Mouse (Mus musculus): ENCODE results near the gene Amotl1. TPM values are rescaled to one million over a fixed set of nuclear protein-coding genes. Genes with fewer than 3 reads are reported as not detected.

The Amotl1 gene
- total RNA-seq, 2 experiments from 2014 or later, result 11.8 to 15.8 TPM

DNA sequence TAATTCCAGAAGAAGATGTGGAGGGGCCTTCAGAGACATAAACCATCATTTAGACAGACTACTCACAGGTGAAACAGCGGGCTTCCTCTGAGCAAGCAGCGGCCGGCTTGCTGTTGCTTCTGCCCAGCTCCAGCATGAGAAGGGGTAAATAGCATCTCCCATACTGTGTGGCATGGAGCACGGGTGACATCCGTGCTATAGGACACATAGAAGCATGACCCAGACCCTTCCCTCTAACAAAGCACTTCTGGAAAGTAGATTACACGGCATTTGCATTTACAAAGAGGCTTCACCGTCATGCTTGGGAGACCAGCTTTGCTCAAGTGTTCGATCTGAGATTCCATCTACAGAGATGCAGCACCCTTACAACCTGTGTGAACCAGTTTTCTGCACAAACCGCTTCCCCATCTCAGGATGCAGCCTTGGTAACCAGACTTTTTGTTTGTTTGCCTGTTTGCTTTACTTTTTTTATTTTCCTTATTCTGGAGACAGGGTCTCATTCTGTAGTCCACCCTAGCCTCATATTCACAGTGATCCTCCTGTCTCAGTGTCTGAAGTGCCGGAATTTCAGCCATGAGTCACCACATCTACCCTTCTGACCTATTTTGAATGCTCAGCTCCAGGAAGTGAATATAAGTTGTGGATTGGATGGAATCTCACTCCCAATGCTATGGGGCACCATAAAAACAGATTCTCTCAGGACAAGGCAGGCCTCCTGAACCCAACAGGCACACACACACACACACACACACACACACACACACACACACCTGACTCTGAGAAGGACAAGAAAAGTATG, 12.3 kb downstream of the Amotl1 start:
- DNase-seq (ENCODE audit: low spot score in 2 of 2), result no peak
- no peak for TF ChIP-seq CTCF (conservative IDR thresholded peaks at IDR 0.05)
- Histone ChIP-seq H3K27ac (no peak overlapping the region), H3K4me3 (no peak overlapping the region)

DNA sequence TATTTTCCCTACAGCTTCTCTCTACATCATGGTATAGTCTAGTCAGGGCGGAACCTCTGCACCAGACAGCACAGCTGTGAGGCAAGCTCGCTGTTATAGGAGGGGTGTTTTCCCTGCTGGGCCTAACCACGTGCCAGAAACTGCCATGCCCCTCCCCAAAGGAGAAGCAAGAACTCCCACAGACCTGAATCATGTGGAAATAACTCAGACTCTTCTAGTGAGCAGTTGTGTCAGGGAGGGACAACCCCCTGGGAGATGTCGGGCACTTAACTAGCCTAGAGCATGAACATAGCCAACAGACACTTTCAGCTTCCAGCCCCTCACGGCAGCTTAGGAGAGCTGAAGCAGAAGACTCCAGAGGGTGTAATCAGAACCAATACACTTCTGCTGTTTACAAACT, 13.1 kb downstream of the Amotl1 start:
- no peak for DNase-seq (ENCODE audit: low spot score in 2 of 2)
- Histone ChIP-seq H3K4me3 (no peak overlapping the region), H3K27ac (no peak overlapping the region)
- no peak for TF ChIP-seq CTCF (conservative IDR thresholded peaks at IDR 0.05)

DNA sequence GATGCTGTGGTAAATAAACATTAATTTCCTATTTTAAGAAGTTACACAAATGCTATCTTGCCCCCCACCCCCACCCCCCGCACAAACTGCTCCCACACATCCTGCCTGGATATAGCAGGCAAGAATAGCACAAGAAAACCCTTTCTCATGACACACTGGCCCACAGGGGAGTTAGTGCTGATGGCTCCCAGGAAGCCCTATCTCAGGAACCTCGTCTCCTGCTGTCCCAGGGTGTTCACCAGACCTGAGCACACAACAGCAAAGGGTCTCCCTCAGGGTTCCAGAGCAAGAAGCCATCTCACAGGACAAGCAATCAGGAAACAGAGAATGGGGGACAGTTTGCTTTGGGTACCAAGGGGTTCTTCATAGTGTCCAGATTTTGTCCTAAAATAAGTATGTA, 17.3 kb downstream of the Amotl1 start:
- Histone ChIP-seq H3K27ac (no peak overlapping the region), H3K4me3 (no peak overlapping the region)
- no peak for DNase-seq (ENCODE audit: low spot score in 2 of 2)
- TF ChIP-seq CTCF (conservative IDR thresholded peaks at IDR 0.05), result no peak

DNA sequence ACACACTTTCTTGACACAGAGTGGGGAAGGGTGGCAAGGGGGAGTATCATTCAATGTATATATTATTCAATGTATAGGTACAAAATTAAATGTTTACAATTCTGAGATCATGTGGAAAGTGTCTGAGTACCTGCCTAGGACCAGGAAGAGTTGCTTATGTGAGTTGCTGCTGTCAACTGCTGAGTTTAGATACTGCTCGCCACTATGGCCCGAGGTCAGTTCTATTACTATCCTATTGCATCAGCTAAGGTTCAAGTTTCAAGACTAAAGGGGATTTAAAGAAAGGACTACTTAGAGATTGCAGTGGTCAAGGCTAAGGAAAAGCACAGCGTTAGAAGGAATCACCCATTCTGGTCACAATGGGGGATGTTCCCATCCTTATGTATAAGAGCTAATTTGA, 18.9 kb downstream of the Amotl1 start:
- Histone ChIP-seq H3K27ac (no peak overlapping the region), H3K4me3 (no peak overlapping the region)
- DNase-seq (ENCODE audit: low spot score in 2 of 2), result no peak
- no peak for TF ChIP-seq CTCF (conservative IDR thresholded peaks at IDR 0.05)

DNA sequence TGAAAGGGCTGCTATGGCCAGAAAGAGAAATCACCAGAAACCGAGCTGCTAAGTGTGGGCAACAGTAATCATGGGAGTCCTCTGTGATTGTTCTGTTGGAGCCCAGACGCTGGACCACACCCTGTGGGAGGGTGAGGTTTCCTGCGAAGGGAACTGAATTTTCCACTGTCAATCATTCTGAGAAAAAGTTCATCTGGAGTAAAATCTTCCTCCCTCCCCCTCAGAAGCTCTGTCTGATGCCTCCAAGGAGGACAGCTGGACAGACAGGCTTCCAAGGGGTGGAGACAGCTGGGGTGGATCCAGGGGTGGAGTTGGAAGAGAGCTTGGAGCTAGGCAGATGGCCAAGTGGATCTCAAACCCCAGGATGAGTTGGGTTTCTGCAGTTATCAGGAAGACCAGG, 19.8 kb downstream of the Amotl1 start:
- Histone ChIP-seq H3K4me3 (no peak overlapping the region), H3K27ac (no peak overlapping the region)
- no peak for TF ChIP-seq CTCF (conservative IDR thresholded peaks at IDR 0.05)
- no peak for DNase-seq (ENCODE audit: low spot score in 2 of 2)

DNA sequence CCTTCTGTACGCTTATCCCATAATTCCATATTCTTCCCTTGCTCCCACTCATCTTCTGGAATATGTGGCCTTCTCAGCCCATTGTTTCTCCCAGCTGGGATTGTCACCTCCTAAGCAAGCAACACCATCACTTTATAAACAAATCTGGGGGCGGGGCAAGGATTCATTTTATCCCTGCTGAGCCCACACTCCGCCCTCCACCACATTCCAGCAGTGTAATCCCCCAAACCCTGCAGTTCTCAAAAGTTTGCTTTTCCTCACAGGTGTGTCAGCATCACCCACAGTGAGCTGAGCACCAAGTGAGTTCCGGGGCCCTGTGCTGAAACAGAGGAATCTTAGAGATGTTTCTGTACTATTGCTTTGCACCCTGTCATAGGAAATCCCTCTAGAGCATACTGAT, 20.9 kb downstream of the Amotl1 start:
- no peak for TF ChIP-seq CTCF (conservative IDR thresholded peaks at IDR 0.05)
- no peak for DNase-seq (ENCODE audit: low spot score in 2 of 2)
- Histone ChIP-seq H3K4me3 (no peak overlapping the region), H3K27ac (no peak overlapping the region)

DNA sequence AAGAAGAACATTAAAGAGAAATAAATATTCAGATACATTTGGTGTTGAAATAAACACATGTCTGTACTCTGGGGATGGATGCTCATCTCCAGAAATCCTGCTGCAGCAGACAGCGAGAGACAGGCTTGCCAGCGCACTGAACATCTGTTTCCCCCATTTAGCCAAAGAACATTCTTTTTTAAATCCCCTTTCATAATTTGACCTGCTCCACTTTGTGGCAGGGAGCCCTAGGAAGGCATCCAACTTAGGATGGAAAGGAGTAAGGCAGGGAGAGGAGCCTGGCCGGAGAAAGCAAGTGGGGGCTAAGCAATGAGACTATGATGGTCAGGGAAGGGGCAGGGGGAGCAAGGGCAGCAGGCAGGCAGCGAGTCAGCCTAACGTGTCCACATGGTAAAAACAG, 21.6 kb downstream of the Amotl1 start:
- no peak for DNase-seq (ENCODE audit: low spot score in 2 of 2)
- no peak for TF ChIP-seq CTCF (conservative IDR thresholded peaks at IDR 0.05)

DNA sequence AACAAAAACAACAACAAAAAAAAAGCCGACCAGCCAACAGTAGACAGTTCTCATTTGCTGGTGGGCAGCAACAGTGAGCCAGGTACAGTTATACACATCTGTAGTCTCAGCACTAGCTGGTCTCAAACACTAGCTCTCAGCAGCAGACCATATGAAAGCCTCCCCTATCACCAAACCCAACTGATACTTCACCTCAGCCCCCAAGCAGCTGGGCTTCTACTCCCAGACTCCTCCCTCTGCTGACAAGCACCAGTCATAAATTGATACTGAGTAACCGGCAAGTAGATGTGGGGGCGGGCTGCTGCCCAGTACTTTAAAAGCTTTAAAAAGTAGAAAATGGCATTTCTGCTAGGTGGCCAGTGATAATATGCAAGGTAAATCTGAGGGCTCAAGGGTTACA, 22.0 kb downstream of the Amotl1 start:
- no peak for TF ChIP-seq CTCF (conservative IDR thresholded peaks at IDR 0.05)
- H3K4me3 ChIP-seq, result no peak overlapping the region

More for the DNA sequence above, 21.6 kb downstream of the Amotl1 start:
- no peak overlapping the region for H3K4me3 ChIP-seq
- no peak overlapping the region for H3K27ac ChIP-seq

DNA sequence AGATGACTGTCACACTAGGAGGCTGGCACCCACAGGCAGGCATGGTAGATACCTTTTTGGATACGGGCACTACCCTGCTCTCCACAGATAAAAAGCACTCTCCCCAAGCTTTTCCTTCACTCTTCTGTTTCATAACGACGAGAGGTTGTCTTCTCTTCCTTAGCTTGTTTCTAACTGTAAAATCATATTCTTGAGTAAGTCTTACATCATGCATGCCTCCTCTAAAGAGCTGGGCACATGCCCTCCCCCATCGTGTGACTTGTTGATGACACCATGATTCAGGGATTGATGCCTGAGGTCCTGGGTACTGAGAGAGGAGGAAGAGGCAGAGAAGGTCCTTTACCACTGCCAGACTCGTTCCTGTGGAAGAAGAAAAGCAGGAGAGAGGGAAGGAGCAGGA, 24.7 kb downstream of the Amotl1 start:
- H3K4me3 ChIP-seq, result no peak overlapping the region
- DNase-seq (ENCODE audit: low spot score in 2 of 2), result no peak
- no peak for TF ChIP-seq CTCF (conservative IDR thresholded peaks at IDR 0.05)
- no peak overlapping the region for H3K27ac ChIP-seq

More for the DNA sequence above, 22.0 kb downstream of the Amotl1 start:
- no peak overlapping the region for H3K27ac ChIP-seq
- no peak for DNase-seq (ENCODE audit: low spot score in 2 of 2)

DNA sequence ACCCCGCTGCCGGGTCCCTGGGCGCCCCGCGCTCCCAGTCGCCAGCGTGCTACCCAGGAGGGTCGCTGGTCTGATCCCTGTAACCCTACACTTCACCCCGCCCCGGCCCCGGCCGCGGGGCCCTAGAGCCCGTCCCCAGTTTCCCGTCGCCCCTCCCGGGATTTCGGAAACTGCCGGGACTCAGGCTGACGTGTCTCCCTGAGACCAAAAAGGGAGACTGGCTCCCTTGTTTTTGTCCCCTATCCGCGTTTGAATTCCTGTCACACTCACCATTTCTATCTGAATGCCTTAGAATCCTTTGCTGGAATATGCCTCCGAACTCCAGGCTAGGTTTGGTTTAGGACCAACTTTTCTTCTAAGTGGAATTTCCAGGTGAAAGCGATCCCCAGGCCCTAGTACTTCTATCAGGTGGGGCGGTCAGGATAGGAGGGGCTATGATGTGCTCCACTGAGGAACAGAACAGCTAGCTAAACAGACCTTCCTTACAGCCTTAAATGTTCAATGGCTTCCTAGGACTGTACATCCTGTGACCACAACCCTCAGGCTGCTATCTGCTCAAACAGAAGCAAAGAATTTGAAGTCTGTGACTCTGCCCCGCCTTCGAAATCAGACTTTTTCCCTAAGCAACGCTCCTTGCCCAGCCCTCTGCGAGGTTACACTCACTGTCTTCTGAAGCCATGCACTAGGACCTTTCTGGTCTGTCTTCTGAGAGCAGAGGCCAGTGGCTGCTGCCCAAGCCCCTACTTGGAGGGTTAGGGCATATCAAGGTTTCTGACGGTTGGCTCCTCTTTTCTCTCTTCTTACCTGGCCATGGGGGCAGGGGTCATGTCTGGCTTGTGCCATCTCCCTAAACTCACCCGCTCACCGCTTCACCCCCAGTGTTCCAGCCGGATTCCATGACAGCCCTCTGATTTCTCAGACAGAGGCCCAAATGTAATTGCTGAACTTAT, 29.6 kb downstream of the Amotl1 start:
- Histone ChIP-seq H3K27ac (peak overlapping the region; percentile 86), H3K4me3 (peak overlapping the region; percentile 76)
- DNase-seq (ENCODE audit: low spot score in 2 of 2), result no peak
- TF ChIP-seq CTCF (conservative IDR thresholded peaks at IDR 0.05), result no peak

DNA sequence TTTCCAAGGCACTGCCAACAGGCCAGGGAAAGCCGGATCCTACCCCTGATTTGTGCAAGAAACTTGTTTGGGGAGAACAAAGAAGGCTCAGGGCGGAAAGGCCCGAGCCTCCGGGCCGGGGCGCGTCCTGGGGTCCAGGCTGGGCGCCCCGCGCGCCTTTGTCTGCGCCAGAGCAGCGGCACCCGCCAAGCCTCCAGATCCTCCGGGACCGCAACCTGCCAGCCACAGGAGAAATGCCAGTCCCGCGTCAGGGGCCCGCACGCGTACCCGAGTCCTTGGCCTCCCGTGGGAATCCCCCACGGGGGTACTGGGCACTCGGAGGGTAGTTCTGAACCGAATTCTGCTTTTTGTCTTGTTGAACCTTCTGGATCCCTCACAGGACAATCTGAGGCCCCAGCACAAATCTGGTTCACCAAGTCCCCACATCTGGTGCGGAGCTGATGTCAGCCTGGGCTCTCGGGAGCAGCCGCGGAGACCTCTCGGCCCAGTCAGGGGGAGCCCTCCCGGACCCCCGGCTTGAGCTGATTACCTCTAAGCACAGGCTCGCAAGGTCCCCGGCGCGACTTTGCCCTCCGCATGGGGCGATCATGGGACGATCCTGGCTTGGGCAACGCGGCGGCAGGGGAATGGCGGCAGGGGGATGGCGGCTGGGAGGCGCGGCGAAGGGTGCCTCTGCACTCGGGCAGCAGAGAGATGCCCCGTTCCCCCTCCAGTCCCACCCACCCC, 30.5 kb downstream of the Amotl1 start:
- Histone ChIP-seq H3K27ac (peak overlapping the region; percentile 86), H3K4me3 (peak overlapping the region; percentile 76)
- no peak for DNase-seq (ENCODE audit: low spot score in 2 of 2)
- no peak for TF ChIP-seq CTCF (conservative IDR thresholded peaks at IDR 0.05)

DNA sequence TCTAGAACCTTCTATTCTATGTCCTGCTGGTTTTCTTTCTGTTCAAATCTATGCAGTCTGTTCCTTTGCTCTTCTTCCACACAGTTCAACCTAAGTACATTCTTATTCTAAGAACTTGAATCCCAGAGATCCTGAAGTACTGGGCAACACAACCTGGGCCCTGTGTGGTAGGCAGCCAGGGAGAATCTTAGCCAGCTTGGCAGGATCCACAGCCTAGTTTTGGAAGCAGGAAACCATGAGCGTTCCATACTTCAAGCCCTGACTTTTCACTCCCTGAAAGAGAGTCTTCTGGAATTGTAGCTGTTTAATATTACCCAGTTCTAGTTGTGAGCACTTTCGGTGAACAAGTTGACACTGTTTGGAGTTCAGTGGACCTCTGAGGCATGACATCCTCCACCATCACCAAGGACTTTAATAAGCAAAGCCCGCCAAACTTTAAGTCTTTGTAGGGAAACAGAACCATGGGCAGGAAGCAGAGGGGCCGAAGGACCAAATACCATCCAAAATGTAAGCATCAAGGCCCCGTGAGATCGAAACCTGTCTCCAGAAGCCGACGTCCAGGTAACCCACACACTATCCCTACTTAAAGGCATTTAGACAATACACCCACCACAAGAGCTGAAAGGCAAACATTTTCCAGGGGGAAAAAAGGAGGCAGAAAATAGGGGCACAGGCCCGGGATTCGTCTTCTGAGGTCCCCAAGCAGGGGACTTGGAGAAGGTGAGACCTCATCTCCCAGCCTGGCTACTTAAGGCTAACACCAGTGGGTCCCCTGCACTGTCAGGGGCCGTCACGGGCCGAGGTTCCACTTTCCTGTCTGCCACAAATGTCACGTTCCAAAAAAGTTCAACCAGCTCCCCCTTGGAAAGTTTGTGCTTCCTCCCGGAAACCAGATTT, 31.3 kb downstream of the Amotl1 start:
- no peak for DNase-seq (ENCODE audit: low spot score in 2 of 2)
- TF ChIP-seq CTCF (conservative IDR thresholded peaks at IDR 0.05), result no peak
- Histone ChIP-seq H3K27ac (peak overlapping the region; percentile 86), H3K4me3 (peak overlapping the region; percentile 76)
